In the genomic region with DNA sequence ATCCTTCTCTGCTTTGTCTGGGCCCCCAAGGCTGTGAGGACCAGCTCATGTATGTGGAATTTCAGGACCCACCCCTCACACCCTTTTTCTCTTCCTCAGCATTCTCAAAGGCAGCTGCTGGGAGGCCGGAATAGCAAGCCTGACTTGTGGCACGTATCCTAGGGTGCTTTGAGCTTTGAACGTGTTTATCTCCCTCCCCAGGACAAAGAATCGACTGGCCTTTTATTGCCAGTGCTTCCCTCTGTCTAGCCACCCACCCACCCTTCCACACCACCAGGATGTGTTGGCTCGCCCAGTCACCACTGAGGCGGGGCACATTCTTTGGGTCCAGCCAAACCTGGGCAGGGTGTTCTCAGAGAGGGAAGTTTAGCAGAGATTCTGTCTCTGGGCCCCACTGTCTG, we compare ENCODE assay signal across 14 mouse cellular contexts. TPM values are rescaled to one million over a fixed set of nuclear protein-coding genes. Genes with fewer than 3 reads are reported as not detected.
DNase-seq lines count a peak whose midpoint lies in the region; ATAC-seq and TF ChIP-seq lines count a peak whose summit lies in the region.
"Had no signal": no experiment of that assay in that cellular context is flagged by ENCODE, and none has a peak within 500 bp of the region (broad histone marks: within the 10 kb centered on the region; RNA-seq: fewer than 3 reads in every experiment).

No protein-coding gene starts in this region.

- intact Hi-C loops in heart, postnatal 25 days (cut with DNase I): no loop called here

- peak overlapping the region; percentile 76 for H3K27ac ChIP-seq in lung, embryonic 16.5 days (ENCODE audit: low read length)
- peak overlapping the region; percentile 83 for H3K27ac ChIP-seq in stomach, embryonic 15.5 days

- no peak overlapping the region for H3K4me2 ChIP-seq in lung, embryonic 16.5 days (ENCODE audit: low read depth, low read length)
- 0 out of 2 replicates have a peak overlapping the region, but pooled peaks have one; percentile 2 for H3K4me2 ChIP-seq in stomach, embryonic 15.5 days

- TF ChIP-seq CTCF in lung, adult 2 months (IDR thresholded peaks at IDR 0.05; ENCODE audit: insufficient read depth, low read length): no peak

- H3K4me1 ChIP-seq in lung, embryonic 16.5 days (replicated peaks; ENCODE audit: control insufficient read depth, insufficient read depth, low read length): peaks cover 8% of the 10 kb centered on the region
- peaks cover 11% of the 10 kb centered on the region for H3K4me1 ChIP-seq in lung, adult 2 months (ENCODE audit: control insufficient read depth, insufficient read depth, low read length)
- H3K4me1 ChIP-seq in stomach, embryonic 15.5 days: peaks cover 17% of the 10 kb centered on the region; the same call in 1 of the 2 replicates

- no peaks in the 10 kb centered on the region for H3K27me3 ChIP-seq in lung, embryonic 16.5 days (ENCODE audit: control insufficient read depth, insufficient read depth, low read depth, low read length)
- H3K27me3 ChIP-seq in stomach, embryonic 15.5 days (replicated peaks): no peaks in the 10 kb centered on the region

- H3K9me3 ChIP-seq in lung, embryonic 16.5 days (ENCODE audit: control insufficient read depth, low read length): no peaks in the 10 kb centered on the region
- no peaks in the 10 kb centered on the region for H3K9me3 ChIP-seq in stomach, embryonic 15.5 days

- 39% methylated on average over 6 of the region's 6 CpGs for WGBS in lung, embryonic 16.5 days
- WGBS in lung, adult 2 months: 29% methylated on average over 6 of the region's 6 CpGs
- 39% methylated on average over 6 of the region's 6 CpGs for WGBS in stomach, embryonic 15.5 days

- ATAC-seq in lung, embryonic 16.5 days (ENCODE audit: low read depth): peak; percentile 60
- peak; percentile 72 for ATAC-seq in stomach, embryonic 15.5 days (ENCODE audit: insufficient read depth, low FRiP score, low read depth)
- ATAC-seq: activated CD4-positive, CD25-positive, alpha-beta regulatory T cell, adult 4 months had no signal

- TF ChIP-seq POLR2A in lung, adult 2 months (IDR thresholded peaks at IDR 0.05; ENCODE audit: borderline replicate concordance, extremely low read depth, low read depth, low read length): no peak

- H3K36me3 ChIP-seq in lung, embryonic 16.5 days (ENCODE audit: control insufficient read depth, insufficient read depth, low read length): peaks cover 12% of the 10 kb centered on the region
- H3K36me3 ChIP-seq in stomach, embryonic 15.5 days: 0 out of 2 replicates have a peak, but pooled peaks cover 5% of the 10 kb centered on the region

- H3K9ac ChIP-seq in lung, embryonic 16.5 days (ENCODE audit: low read length): no peak overlapping the region
- H3K9ac ChIP-seq in stomach, embryonic 15.5 days: no peak overlapping the region

- no peak overlapping the region for H3K4me3 ChIP-seq in lung, embryonic 16.5 days (ENCODE audit: low read length)
- no peak overlapping the region for H3K4me3 ChIP-seq in lung, adult 2 months (replicated peaks; ENCODE audit: extremely low read depth, low read depth, low read length)
- H3K4me3 ChIP-seq in stomach, embryonic 15.5 days (replicated peaks): no peak overlapping the region

- DNase-seq in embryo, embryonic 11 days: peak; percentile 18
- no peak for DNase-seq in embryo, embryonic 9.5 days (ENCODE audit: extremely low spot score)
- DNase-seq in lung, adult 2 months: no peak
- peak; percentile 25 for DNase-seq in heart, postnatal 25 days (ENCODE audit: low spot score)
- no peak for DNase-seq in right cerebral cortex, postnatal 25 days
- no peak for DNase-seq in kidney, postnatal 4 days
- DNase-seq: cerebellum, adult 9-10 months; gastrocnemius, postnatal 10 days; layer of hippocampus, adult 9-11 months; thymus, postnatal 4 days had no signal

RNA-seq across cellular contexts. Expression of a gene that starts 3.0 kb away (rescaled TPM):
- polyA plus RNA-seq in lung, embryonic 16.5 days (2015; fragmentation: Nextera tagmentation; extraction: Ambion mirVana): not detected in 2 replicates
- not detected in 2 replicates for polyA plus RNA-seq in lung, adult 2 months (2012; rRNA removed)
- total RNA-seq in heart, postnatal 25 days (2021): not detected
- 0.21 TPM in 1 of 2 replicates, not detected in the other for polyA plus RNA-seq in stomach, embryonic 15.5 days (2015; fragmentation: Nextera tagmentation; extraction: Ambion mirVana)
- total RNA-seq: gastrocnemius, postnatal 10 days; megakaryocyte progenitor cell, adult 5-6 weeks had no signal
- polyA plus RNA-seq: activated CD4-positive, CD25-positive, alpha-beta regulatory T cell, adult 4 months had no signal

RNA-seq across cellular contexts. Expression of a gene that starts 40.3 kb away (rescaled TPM):
- polyA plus RNA-seq in lung, embryonic 16.5 days (2015; fragmentation: Nextera tagmentation; extraction: Ambion mirVana): 0.18 and 0.28 TPM in 2 replicates
- 1.5 and 1.9 TPM in 2 replicates for polyA plus RNA-seq in lung, adult 2 months (2012; rRNA removed)
- total RNA-seq in heart, postnatal 25 days (2021): under 1 TPM in 1 of 2 experiments, not detected in 1; 0.06 TPM
- 0.94 and 0.99 TPM in 2 replicates for polyA plus RNA-seq in stomach, embryonic 15.5 days (2015; fragmentation: Nextera tagmentation; extraction: Ambion mirVana)

RNA-seq across cellular contexts. Expression of a gene that starts 48.6 kb away (rescaled TPM):
- polyA plus RNA-seq in lung, embryonic 16.5 days (2015; fragmentation: Nextera tagmentation; extraction: Ambion mirVana): 12.5 and 14.5 TPM in 2 replicates
- polyA plus RNA-seq in lung, adult 2 months (2012; rRNA removed): 7.6 and 13.2 TPM in 2 replicates
- 1 to 10 TPM; 7.3 to 8.1 TPM for total RNA-seq in heart, postnatal 25 days (2021)
- 18.9 and 21.2 TPM in 2 replicates for polyA plus RNA-seq in stomach, embryonic 15.5 days (2015; fragmentation: Nextera tagmentation; extraction: Ambion mirVana)

Comparison
In these comparisons a context has a peak if more than half of its experiments do, and no peak if none do; other contexts are left out.
1. DNase-seq: peak in embryo, embryonic 11 days (single experiment) and heart, postnatal 25 days (single experiment); none in embryo, embryonic 9.5 days (single experiment), lung, adult 2 months (single experiment), right cerebral cortex, postnatal 25 days (single experiment) and kidney, postnatal 4 days (0 of 2).